Mouse (Mus musculus): Measurements from ENCODE around the gene Clec2h.
A peak's percentile ranks its signal among the peaks of the same experiment; 100 is the strongest.

- TF ChIP-seq CTCF (IDR thresholded peaks at IDR 0.05; ENCODE audit: low read depth, low read length) (peak; percentile 13), POLR2A (IDR thresholded peaks at IDR 0.05; ENCODE audit: insufficient read depth, low read length) (no peak), EP300 (IDR thresholded peaks at IDR 0.05; ENCODE audit: insufficient read depth, low read depth, low read length) (no peak)
Measured at GRCm38 (mm10) chr6:128662206-128662605, at the start of gene Clec2h.
